13 mouse cellular contexts compared by ENCODE assay signal in genomic region chr7:75859771-75860196, GRCm38 (mm10). TPM values are rescaled to one million over a fixed set of nuclear protein-coding genes. Genes with fewer than 3 reads are reported as not detected.
DNase-seq lines count a peak whose midpoint lies in the region; ATAC-seq and TF ChIP-seq lines count a peak whose summit lies in the region.
"Had no signal": no experiment of that assay in that cellular context is flagged by ENCODE, and none has a peak within 500 bp of the region (broad histone marks: within the 10 kb centered on the region; RNA-seq: fewer than 3 reads in every experiment).

No protein-coding gene starts in this region.

- no peak overlapping the region for H3K4me3 ChIP-seq in lung, postnatal 0 days (ENCODE audit: low read depth, low read length)
- H3K4me3 ChIP-seq in lung, adult 2 months (replicated peaks; ENCODE audit: extremely low read depth, low read depth, low read length), result no peak overlapping the region
- H3K4me3 ChIP-seq in embryonic facial prominence, embryonic 14.5 days (ENCODE audit: low read depth, low read length), result no peak overlapping the region
- H3K4me3 ChIP-seq in intestine, embryonic 16.5 days (ENCODE audit: low read length), result no peak overlapping the region
- H3K4me3 ChIP-seq: erythroblast, embryonic 14.5 days; midbrain, embryonic 10.5 days; stomach, embryonic 15.5 days had no signal

- H3K9me3 ChIP-seq in lung, postnatal 0 days (ENCODE audit: low read length), result no peaks in the 10 kb centered on the region
- H3K9me3 ChIP-seq in embryonic facial prominence, embryonic 14.5 days (ENCODE audit: control insufficient read depth, low read length), result 0 out of 2 replicates have a peak, but pooled peaks cover 4% of the 10 kb centered on the region
- H3K9me3 ChIP-seq in intestine, embryonic 16.5 days (ENCODE audit: control insufficient read depth, low read length), result no peaks in the 10 kb centered on the region
- H3K9me3 ChIP-seq: stomach, embryonic 15.5 days had no signal

- H3K27me3 ChIP-seq in lung, postnatal 0 days (replicated peaks; ENCODE audit: insufficient read depth, low read length), result no peaks in the 10 kb centered on the region
- no peaks in the 10 kb centered on the region for H3K27me3 ChIP-seq in embryonic facial prominence, embryonic 14.5 days (replicated peaks; ENCODE audit: control insufficient read depth, insufficient read depth, low read length)
- no peaks in the 10 kb centered on the region for H3K27me3 ChIP-seq in intestine, embryonic 16.5 days (replicated peaks; ENCODE audit: control insufficient read depth, insufficient read depth, low read length)
- H3K27me3 ChIP-seq: stomach, embryonic 15.5 days had no signal

- H3K27ac ChIP-seq in lung, postnatal 0 days (ENCODE audit: low read length), result 0 out of 2 replicates have a peak overlapping the region, but pooled peaks have one; percentile 26
- H3K27ac ChIP-seq in embryonic facial prominence, embryonic 14.5 days (replicated peaks; ENCODE audit: low read depth, low read length), result no peak overlapping the region
- H3K27ac ChIP-seq in intestine, embryonic 16.5 days (ENCODE audit: low read length), result no peak overlapping the region
- H3K27ac ChIP-seq: midbrain, embryonic 10.5 days; stomach, embryonic 15.5 days had no signal

- no peak for TF ChIP-seq EP300 in lung, postnatal 0 days (IDR thresholded peaks at IDR 0.05)

- 58% methylated on average over 9 of the region's 9 CpGs for WGBS in lung, postnatal 0 days
- 59% methylated on average over 9 of the region's 9 CpGs for WGBS in lung, adult 2 months
- 78% methylated on average over 9 of the region's 9 CpGs for WGBS in embryonic facial prominence, embryonic 14.5 days
- 77% methylated on average over 9 of the region's 9 CpGs for WGBS in intestine, embryonic 16.5 days

- peaks cover 9% of the 10 kb centered on the region; the same call in 1 of the 2 replicates for H3K4me1 ChIP-seq in lung, postnatal 0 days (ENCODE audit: insufficient read depth, low read depth, low read length)
- peaks cover 14% of the 10 kb centered on the region for H3K4me1 ChIP-seq in lung, adult 2 months (ENCODE audit: control insufficient read depth, insufficient read depth, low read length)
- peaks cover 12% of the 10 kb centered on the region for H3K4me1 ChIP-seq in embryonic facial prominence, embryonic 14.5 days (ENCODE audit: control insufficient read depth, insufficient read depth, low read length)
- peaks cover 4% of the 10 kb centered on the region; the same call in 1 of the 2 replicates for H3K4me1 ChIP-seq in intestine, embryonic 16.5 days (ENCODE audit: control insufficient read depth, insufficient read depth, low read length)

- TF ChIP-seq CTCF in lung, postnatal 0 days (IDR thresholded peaks at IDR 0.05), result no peak
- no peak for TF ChIP-seq CTCF in lung, adult 2 months (IDR thresholded peaks at IDR 0.05; ENCODE audit: insufficient read depth, low read length)

- H3K9ac ChIP-seq in lung, postnatal 0 days (replicated peaks; ENCODE audit: low read depth), result no peak overlapping the region
- no peak overlapping the region for H3K9ac ChIP-seq in embryonic facial prominence, embryonic 14.5 days (ENCODE audit: low read depth, low read length)
- H3K9ac ChIP-seq in intestine, embryonic 16.5 days (ENCODE audit: low read depth, low read length), result no peak overlapping the region
- H3K9ac ChIP-seq: stomach, embryonic 15.5 days had no signal

- TF ChIP-seq POLR2A in lung, adult 2 months (IDR thresholded peaks at IDR 0.05; ENCODE audit: borderline replicate concordance, extremely low read depth, low read depth, low read length), result no peak

- H3K4me2 ChIP-seq in lung, postnatal 0 days (replicated peaks; ENCODE audit: low read depth, low read length), result no peak overlapping the region
- H3K4me2 ChIP-seq in embryonic facial prominence, embryonic 14.5 days (ENCODE audit: low read depth, low read length), result no peak overlapping the region
- no peak overlapping the region for H3K4me2 ChIP-seq in intestine, embryonic 16.5 days (ENCODE audit: low read depth, low read length)
- H3K4me2 ChIP-seq: heart, embryonic 11.5 days; stomach, embryonic 15.5 days had no signal

- ATAC-seq in lung, postnatal 0 days, result peak; percentile 46
- peak; percentile 50; the same call in 1 of the 2 replicates for ATAC-seq in embryonic facial prominence, embryonic 14.5 days (ENCODE audit: low read depth)
- ATAC-seq in megakaryocyte progenitor cell, adult 5-6 weeks (replicated peaks; ENCODE audit: poor library complexity), result peak; percentile 45
- no peak for ATAC-seq in intestine, embryonic 16.5 days
- no peak for ATAC-seq in erythroblast, adult 5-6 weeks (replicated peaks; ENCODE audit: low FRiP score, poor library complexity, severe bottlenecking)

- H3K36me3 ChIP-seq in lung, postnatal 0 days (ENCODE audit: insufficient read depth, low read length), result no peaks in the 10 kb centered on the region
- peaks cover 23% of the 10 kb centered on the region for H3K36me3 ChIP-seq in embryonic facial prominence, embryonic 14.5 days (ENCODE audit: control insufficient read depth, insufficient read depth, low read length)
- H3K36me3 ChIP-seq in intestine, embryonic 16.5 days (ENCODE audit: control insufficient read depth, insufficient read depth, low read length), result peaks cover 5% of the 10 kb centered on the region

- peak; percentile 23 for DNase-seq in adrenal gland, postnatal 10 days
- DNase-seq in adrenal gland, adult 8-10 months, result no peak
- DNase-seq in lung, postnatal 0 days (ENCODE audit: low spot score), result peak; percentile 75
- no peak for DNase-seq in lung, adult 2 months
- DNase-seq in embryonic facial prominence, embryonic 14.5 days (ENCODE audit: low spot score), result peak; percentile 33
- DNase-seq: kidney, adult 9 months had no signal

RNA-seq across cellular contexts. Expression of gene Klhl25, which starts 11.7 kb away (rescaled TPM):
- 10 to 100 TPM; 21.0 to 22.4 TPM for total RNA-seq in adrenal gland, postnatal 10 days (2021)
- 10 to 100 TPM; 15.2 to 18.5 (median 17.5) TPM for total RNA-seq in adrenal gland, adult 8-10 months (2022)
- polyA plus RNA-seq in lung, postnatal 0 days (2015; fragmentation: Nextera tagmentation; extraction: Ambion mirVana), result 13.9 and 17.7 TPM in 2 replicates
- polyA plus RNA-seq in lung, adult 2 months (2012; rRNA removed), result 21.9 and 26.5 TPM in 2 replicates
- polyA plus RNA-seq in embryonic facial prominence, embryonic 14.5 days (2014; fragmentation: Nextera tagmentation; extraction: Ambion mirVana), result 17.3 and 20.1 TPM in 2 replicates
- 4.0 and 5.4 TPM in 2 replicates for total RNA-seq in megakaryocyte progenitor cell, adult 5-6 weeks (2015)
- total RNA-seq in megakaryocyte progenitor cell, adult 5-6 weeks (2017), result 8.7 and 9.0 TPM in 2 replicates
- polyA plus RNA-seq in intestine, embryonic 16.5 days (2015; fragmentation: Nextera tagmentation; extraction: Ambion mirVana), result 9.5 and 10.4 TPM in 2 replicates
- total RNA-seq in erythroblast, adult 5-6 weeks (2015; ENCODE audit: low replicate concordance), result 74.7 and 77.5 TPM in 2 replicates
- total RNA-seq in erythroblast, adult 5-6 weeks (2017; ENCODE audit: low replicate concordance), result 189 and 190 TPM in 2 replicates

Comparison
In these comparisons a context has a peak if more than half of its experiments do, and no peak if none do; other contexts are left out.
1. DNase-seq: peak in adrenal gland, postnatal 10 days (single experiment), lung, postnatal 0 days (single experiment) and embryonic facial prominence, embryonic 14.5 days (single experiment); none in adrenal gland, adult 8-10 months (single experiment) and lung, adult 2 months (single experiment).
2. ATAC-seq: peak in lung, postnatal 0 days (single experiment), embryonic facial prominence, embryonic 14.5 days (single experiment) and megakaryocyte progenitor cell, adult 5-6 weeks (single experiment); none in intestine, embryonic 16.5 days (single experiment) and erythroblast, adult 5-6 weeks (single experiment).